Mouse (Mus musculus): ENCODE results near the gene Ppp1r26.

Gene Ppp1r26

DNA sequence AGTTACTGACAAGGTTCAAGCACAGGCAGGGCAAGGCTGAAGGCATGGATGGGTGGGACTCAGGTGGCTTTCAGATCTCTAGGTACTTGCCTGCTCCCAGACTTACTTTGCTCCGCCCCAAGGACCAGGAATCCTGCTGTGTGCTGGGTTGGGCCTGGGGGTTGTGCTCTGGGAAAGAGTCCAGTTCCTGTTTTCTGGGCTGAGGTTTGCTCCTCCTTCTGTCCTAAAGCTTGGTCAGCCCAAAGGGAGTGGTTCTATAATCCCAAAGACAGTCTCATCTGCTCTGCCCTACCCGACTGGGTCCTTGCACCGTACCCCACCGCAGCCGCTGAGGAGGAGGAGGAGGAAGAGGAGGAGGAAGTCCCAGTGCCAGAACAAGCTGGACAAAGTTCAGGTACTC lies 50.1 kb downstream of the Ppp1r26 start, which contains the start of gene Gbgt1:
Gene Gbgt1 (plus strand): TSS at position 221 of the 400 bp plus-strand sequence.
- peak in 1 of 2 experiments; percentile 54 for DNase-seq (ENCODE audit: low spot score in 2 of 2)

DNA sequence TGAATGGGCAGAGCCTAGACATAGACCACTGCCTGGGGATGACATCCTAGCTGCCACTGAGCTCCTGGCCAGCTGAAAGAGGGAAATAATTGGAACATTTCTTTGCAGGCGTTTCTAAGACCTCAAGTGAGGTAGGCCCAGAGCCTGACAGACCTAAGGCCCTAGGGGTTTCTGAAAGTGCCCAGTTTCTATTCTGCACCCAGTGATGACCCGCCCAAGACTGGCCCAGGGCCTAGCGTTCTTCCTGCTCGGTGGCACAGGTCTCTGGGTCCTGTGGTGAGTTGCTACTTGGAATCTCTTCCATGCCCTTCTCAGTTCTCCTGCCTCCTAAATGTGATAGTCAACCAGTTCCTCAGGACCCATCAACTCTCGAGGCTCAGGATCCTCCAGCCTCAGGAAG lies 51.0 kb downstream of the Ppp1r26 start:
- DNase-seq (ENCODE audit: low spot score in 2 of 2), result peak in 1 of 2 experiments; percentile 54

DNA sequence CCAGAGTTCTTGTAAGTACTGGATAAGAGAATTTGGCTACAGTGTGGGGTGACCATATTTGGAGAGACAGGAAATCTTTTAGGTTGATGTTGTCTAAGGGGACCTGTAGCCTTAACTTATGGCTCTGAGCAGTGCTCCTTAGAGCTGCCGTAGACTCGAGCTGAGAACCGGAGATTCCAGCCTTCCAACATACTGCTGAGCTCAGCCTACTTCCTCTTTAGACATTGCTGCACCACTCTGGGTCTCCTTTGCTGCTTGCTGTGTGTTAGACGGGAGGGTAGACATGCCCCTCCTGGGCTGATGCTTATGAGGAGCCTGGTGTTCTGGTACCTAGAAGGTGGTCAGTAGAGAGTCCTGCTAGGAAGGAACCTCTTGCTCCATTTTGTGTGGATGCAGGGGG lies 51.8 kb downstream of the Ppp1r26 start:
- DNase-seq (ENCODE audit: low spot score in 2 of 2), result peak in 1 of 2 experiments; percentile 46

GRCm38 (mm10) chr2:28502987-28503386 lies 56.4 kb downstream of the Ppp1r26 start:
- DNase-seq (ENCODE audit: low spot score in 2 of 2), result peak in 1 of 2 experiments; percentile 49

DNA sequence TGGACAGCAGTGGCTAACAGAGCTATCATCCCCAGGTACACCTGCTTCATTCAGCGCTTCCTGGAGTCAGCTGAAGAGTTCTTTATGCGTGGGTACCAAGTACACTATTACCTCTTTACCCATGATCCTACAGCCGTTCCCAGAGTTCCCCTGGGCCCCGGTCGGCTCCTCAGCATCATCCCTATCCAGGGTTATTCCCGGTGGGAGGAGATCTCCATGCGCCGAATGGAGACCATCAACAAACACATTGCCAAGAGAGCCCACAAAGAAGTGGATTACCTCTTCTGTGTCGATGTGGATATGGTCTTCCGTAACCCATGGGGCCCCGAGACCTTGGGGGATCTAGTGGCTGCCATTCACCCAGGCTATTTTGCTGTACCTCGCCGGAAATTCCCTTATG lies 58.1 kb downstream of the Ppp1r26 start:
- DNase-seq (ENCODE audit: low spot score in 2 of 2), result peak in 1 of 2 experiments; percentile 55
